Mouse (Mus musculus): Measurements from ENCODE around the gene Lamb1. TPM values are rescaled to one million over a fixed set of nuclear protein-coding genes. Genes with fewer than 3 reads are reported as not detected.

Lamb1 gene
- polyA plus RNA-seq, 1 experiment = 0.01 TPM

GRCm38 (mm10) chr12:31293361-31294142 lies 28.5 kb downstream of the Lamb1 start:
- H3K27me3 ChIP-seq (ENCODE audit: control insufficient read depth) = no peaks in the 10 kb centered on the region
- H3K36me3 ChIP-seq (ENCODE audit: control insufficient read depth) = no peaks in the 10 kb centered on the region
- H3K4me3 ChIP-seq (replicated peaks) = no peak overlapping the region
- TF ChIP-seq GATA1 (IDR thresholded peaks at IDR 0.05; ENCODE audit: low read length) = no peak
- no peak for TF ChIP-seq TAL1 (IDR thresholded peaks at IDR 0.05; ENCODE audit: low read length)
- H3K4me1 ChIP-seq (ENCODE audit: control insufficient read depth) = no peaks in the 10 kb centered on the region; the same call in 1 of the 2 replicates
- H3K9me3 ChIP-seq (ENCODE audit: control insufficient read depth, low read length) = no peaks in the 10 kb centered on the region

- Histone ChIP-seq H3K27me3 (ENCODE audit: control insufficient read depth) (no peaks in the 10 kb centered on the region), H3K9me3 (ENCODE audit: control insufficient read depth, low read length) (no peaks in the 10 kb centered on the region), H3K4me3 (replicated peaks) (no peak overlapping the region), H3K4me1 (ENCODE audit: control insufficient read depth) (no peaks in the 10 kb centered on the region; the same call in 1 of the 2 replicates), H3K36me3 (ENCODE audit: control insufficient read depth) (no peaks in the 10 kb centered on the region)
- no peak for TF ChIP-seq GATA1 (IDR thresholded peaks at IDR 0.05; ENCODE audit: low read length)
- TF ChIP-seq TAL1 (IDR thresholded peaks at IDR 0.05; ENCODE audit: low read length) = no peak
Observed at GRCm38 (mm10) chr12:31294526-31294925, 29.5 kb downstream of the Lamb1 start.

GRCm38 (mm10) chr12:31294996-31295395 lies 30.0 kb downstream of the Lamb1 start:
- Histone ChIP-seq H3K27me3 (ENCODE audit: control insufficient read depth) (no peaks in the 10 kb centered on the region), H3K9me3 (ENCODE audit: control insufficient read depth, low read length) (no peaks in the 10 kb centered on the region), H3K36me3 (ENCODE audit: control insufficient read depth) (no peaks in the 10 kb centered on the region), H3K4me3 (replicated peaks) (no peak overlapping the region), H3K4me1 (ENCODE audit: control insufficient read depth) (no peaks in the 10 kb centered on the region; the same call in 1 of the 2 replicates)
- no peak for TF ChIP-seq TAL1 (IDR thresholded peaks at IDR 0.05; ENCODE audit: low read length)

GRCm38 (mm10) chr12:31295505-31295904 lies 30.5 kb downstream of the Lamb1 start:
- Histone ChIP-seq H3K9me3 (ENCODE audit: control insufficient read depth, low read length) (no peaks in the 10 kb centered on the region), H3K4me3 (replicated peaks) (no peak overlapping the region), H3K36me3 (ENCODE audit: control insufficient read depth) (no peaks in the 10 kb centered on the region), H3K27me3 (ENCODE audit: control insufficient read depth) (no peaks in the 10 kb centered on the region), H3K4me1 (ENCODE audit: control insufficient read depth) (no peaks in the 10 kb centered on the region; the same call in 1 of the 2 replicates)
- TF ChIP-seq GATA1 (IDR thresholded peaks at IDR 0.05; ENCODE audit: low read length) (no peak), TAL1 (IDR thresholded peaks at IDR 0.05; ENCODE audit: low read length) (no peak)

GRCm38 (mm10) chr12:31296097-31296496 lies 31.1 kb downstream of the Lamb1 start:
- Histone ChIP-seq H3K9me3 (ENCODE audit: control insufficient read depth, low read length) (no peaks in the 10 kb centered on the region), H3K36me3 (ENCODE audit: control insufficient read depth) (no peaks in the 10 kb centered on the region), H3K4me3 (replicated peaks) (no peak overlapping the region), H3K27me3 (ENCODE audit: control insufficient read depth) (no peaks in the 10 kb centered on the region), H3K4me1 (ENCODE audit: control insufficient read depth) (no peaks in the 10 kb centered on the region; the same call in 1 of the 2 replicates)
- TF ChIP-seq GATA1 (IDR thresholded peaks at IDR 0.05; ENCODE audit: low read length) = no peak
- no peak for TF ChIP-seq TAL1 (IDR thresholded peaks at IDR 0.05; ENCODE audit: low read length)

GRCm38 (mm10) chr12:31298122-31298521 lies 33.1 kb downstream of the Lamb1 start:
- no peaks in the 10 kb centered on the region; the same call in 1 of the 2 replicates for H3K4me1 ChIP-seq (ENCODE audit: control insufficient read depth)
- TF ChIP-seq TAL1 (IDR thresholded peaks at IDR 0.05; ENCODE audit: low read length) = no peak
- no peak for TF ChIP-seq GATA1 (IDR thresholded peaks at IDR 0.05; ENCODE audit: low read length)
- no peak overlapping the region for H3K4me3 ChIP-seq (replicated peaks)
- no peaks in the 10 kb centered on the region for H3K27me3 ChIP-seq (ENCODE audit: control insufficient read depth)
- H3K36me3 ChIP-seq (ENCODE audit: control insufficient read depth) = no peaks in the 10 kb centered on the region
- H3K9me3 ChIP-seq (ENCODE audit: control insufficient read depth, low read length) = no peaks in the 10 kb centered on the region

GRCm38 (mm10) chr12:31298530-31298929 lies 33.5 kb downstream of the Lamb1 start:
- no peaks in the 10 kb centered on the region; the same call in 1 of the 2 replicates for H3K4me1 ChIP-seq (ENCODE audit: control insufficient read depth)
- H3K4me3 ChIP-seq (replicated peaks) = no peak overlapping the region
- no peaks in the 10 kb centered on the region for H3K36me3 ChIP-seq (ENCODE audit: control insufficient read depth)
- no peaks in the 10 kb centered on the region for H3K27me3 ChIP-seq (ENCODE audit: control insufficient read depth)
- H3K9me3 ChIP-seq (ENCODE audit: control insufficient read depth, low read length) = no peaks in the 10 kb centered on the region
- TF ChIP-seq TAL1 (IDR thresholded peaks at IDR 0.05; ENCODE audit: low read length) (no peak), GATA1 (IDR thresholded peaks at IDR 0.05; ENCODE audit: low read length) (no peak)

- H3K9me3 ChIP-seq (ENCODE audit: control insufficient read depth, low read length) = no peaks in the 10 kb centered on the region
- no peaks in the 10 kb centered on the region for H3K27me3 ChIP-seq (ENCODE audit: control insufficient read depth)
- H3K36me3 ChIP-seq (ENCODE audit: control insufficient read depth) = no peaks in the 10 kb centered on the region
- no peak overlapping the region for H3K4me3 ChIP-seq (replicated peaks)
- no peak for TF ChIP-seq GATA1 (IDR thresholded peaks at IDR 0.05; ENCODE audit: low read length)
- no peak for TF ChIP-seq TAL1 (IDR thresholded peaks at IDR 0.05; ENCODE audit: low read length)
- no peaks in the 10 kb centered on the region; the same call in 1 of the 2 replicates for H3K4me1 ChIP-seq (ENCODE audit: control insufficient read depth)
Observed at GRCm38 (mm10) chr12:31299126-31299525, 34.1 kb downstream of the Lamb1 start.

- no peak for TF ChIP-seq GATA1 (IDR thresholded peaks at IDR 0.05; ENCODE audit: low read length)
- no peak for TF ChIP-seq TAL1 (IDR thresholded peaks at IDR 0.05; ENCODE audit: low read length)
- Histone ChIP-seq H3K27me3 (ENCODE audit: control insufficient read depth) (no peaks in the 10 kb centered on the region), H3K9me3 (ENCODE audit: control insufficient read depth, low read length) (no peaks in the 10 kb centered on the region), H3K4me1 (ENCODE audit: control insufficient read depth) (no peaks in the 10 kb centered on the region), H3K4me3 (replicated peaks) (no peak overlapping the region), H3K36me3 (ENCODE audit: control insufficient read depth) (no peaks in the 10 kb centered on the region)
Observed at GRCm38 (mm10) chr12:31299676-31300197, 34.7 kb downstream of the Lamb1 start.

Data from erythroblast, embryonic 14.5 days (primary cell).